Mouse (Mus musculus) left cerebral cortex, postnatal 10 days (tissue): Measurements from ENCODE around the gene Pstk. TPM values are rescaled to one million over a fixed set of nuclear protein-coding genes. Genes with fewer than 3 reads are reported as not detected.
A peak's percentile ranks its signal among the peaks of the same experiment; 100 is the strongest.
"Not testable (repeated sequence)": the region's sequence is repeated elsewhere in the genome, so short reads cannot be mapped to it uniquely, and the experiment has no call there.

Experiments
- DNase-seq, 2 experiments: peaks; one replicate each; pipeline ENCODE4 v3.0.0; 2021 to 2022; ENCODE audit warnings: low spot score in 2 of 2, mixed read lengths in 1 of 2; ENCODE audit errors: extremely low spot score in 1 of 2
- intact Hi-C: fragments of 180-260 bp; cut with DNase I; formaldehyde crosslinking; loops from one replicate; pipeline ENCODE4 v1.15.1; 2025
- total RNA-seq, 2 experiments: library from RNA; stranded (reverse); gene quantifications; 2 replicates each; pipeline ENCODE4 v1.2.3; 2021

Pstk gene
- total RNA-seq: 10 to 100 TPM; 33.4 TPM

- intact Hi-C loops: no loop called here
- peak; percentile 85 to 91 for DNase-seq
These were observed at the start of gene Pstk for GRCm38 (mm10) chr7:131370648-131371469. Pstk (plus strand) TSS chr7:131371141.

- intact Hi-C loops: loop anchor here (10.0 kb wide), 1 partner anchor 207 kb away; no protein-coding TSS in a partner anchor
- DNase-seq: no peak
These were observed 48.7 kb upstream of the Pstk start, which contains the start of gene Cuzd1 for GRCm38 (mm10) chr7:131322192-131322591. Cuzd1 (minus strand) TSS chr7:131322292.

DNA sequence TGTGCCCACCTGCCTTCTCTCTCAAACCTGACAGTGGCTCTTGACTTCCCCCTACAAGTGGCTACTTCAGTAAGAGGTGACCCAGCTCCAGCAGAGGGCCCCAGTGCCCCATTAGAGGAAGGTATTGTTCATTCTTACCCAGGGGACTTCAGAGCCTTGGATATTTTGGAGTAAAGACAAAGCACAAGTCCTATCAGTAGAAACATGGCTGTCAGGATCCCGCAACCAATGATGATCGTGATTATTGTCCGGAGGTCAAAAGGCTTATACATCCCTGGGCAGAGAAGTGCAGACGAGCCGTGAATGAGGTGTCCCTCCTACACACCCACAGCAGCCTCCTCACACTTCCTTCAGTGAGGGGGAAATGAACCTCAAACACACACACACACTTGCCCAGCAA is 43.9 kb upstream of the Pstk start:
- DNase-seq: no peak
- intact Hi-C loops: loop anchor here (10.0 kb wide), 1 partner anchor 212 kb away; no protein-coding TSS in a partner anchor

DNA sequence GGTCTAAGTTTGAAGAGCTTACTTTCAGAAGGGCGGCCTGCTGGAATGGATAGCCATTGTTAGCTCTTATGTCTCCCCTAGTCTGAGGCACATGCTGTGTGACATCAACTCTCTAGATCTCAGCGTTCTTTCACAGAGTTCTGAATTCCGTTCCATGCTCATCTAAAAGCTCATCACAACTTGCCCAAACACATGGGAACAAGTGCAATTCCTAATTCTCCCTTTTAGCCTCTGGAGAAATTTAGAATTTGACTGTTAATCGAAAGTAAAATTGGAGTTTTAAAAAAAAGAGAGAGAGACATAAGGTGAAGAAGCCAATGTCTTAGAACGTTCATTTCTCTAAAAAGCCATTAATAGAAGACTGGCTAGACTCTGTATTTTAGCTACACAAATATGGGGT is 41.5 kb upstream of the Pstk start, which contains the start of gene Fam24b:
Fam24b (minus strand) TSS at position 101 of the 400 bp plus-strand sequence.
- DNase-seq: no peak
- intact Hi-C loops: loop anchor here (10.0 kb wide), 1 partner anchor 215 kb away; no protein-coding TSS in a partner anchor

DNA sequence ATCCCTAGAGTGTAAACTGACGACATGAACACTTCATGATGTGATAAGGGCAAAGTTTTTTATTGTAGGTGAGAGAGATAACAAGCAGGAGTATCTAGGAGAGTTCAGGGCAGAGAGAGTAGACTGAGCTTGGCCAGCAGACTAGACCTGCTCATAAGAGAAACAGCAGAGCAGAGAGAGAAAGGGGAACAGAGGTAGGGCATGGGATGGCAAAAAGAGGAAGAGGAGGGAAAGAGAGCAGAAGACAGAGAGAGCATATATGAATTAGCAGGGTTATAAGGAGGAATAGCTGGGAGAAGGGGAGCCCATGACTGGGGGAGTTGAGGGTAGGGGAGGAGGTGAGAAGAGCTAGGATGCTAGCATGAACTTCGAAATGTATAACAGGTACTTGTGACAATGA is 39.3 kb upstream of the Pstk start:
- DNase-seq: no peak
- intact Hi-C loops: no loop called here

- intact Hi-C loops: no loop called here
- DNase-seq: no peak
These were observed 37.4 kb upstream of the Pstk start, which contains the start of gene Fam24a for GRCm38 (mm10) chr7:131333564-131333963. Fam24a (plus strand) TSS chr7:131333864.

GRCm38 (mm10) chr7:131337502-131338068 is 33.4 kb upstream of the Pstk start:
- intact Hi-C loops: no loop called here
- DNase-seq: no peak

- intact Hi-C loops: no loop called here
- no peak for DNase-seq
These were observed 24.9 kb upstream of the Pstk start for GRCm38 (mm10) chr7:131345856-131346541.

DNA sequence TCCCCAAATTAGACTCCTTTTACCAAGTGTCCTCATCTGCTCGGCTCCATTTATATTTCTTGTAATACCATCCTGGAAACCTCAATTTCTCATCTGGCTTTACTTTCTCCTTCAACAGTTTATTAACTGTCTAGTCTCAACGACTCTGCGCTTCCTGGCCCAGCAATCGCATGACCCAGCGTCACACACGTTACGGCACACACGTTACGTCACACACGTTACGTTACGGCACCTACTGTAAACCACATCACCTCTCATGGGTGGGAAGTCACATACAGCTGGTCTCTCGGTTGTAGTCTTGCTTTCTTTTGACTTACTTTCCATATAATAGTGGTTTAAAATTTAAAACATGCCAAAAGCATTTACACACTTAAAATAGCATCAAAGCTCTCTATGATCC is 14.8 kb upstream of the Pstk start:
- no peak for DNase-seq
- intact Hi-C loops: no loop called here

GRCm38 (mm10) chr7:131362269-131362614 is 8.7 kb upstream of the Pstk start:
- DNase-seq: no peak
- intact Hi-C loops: no loop called here

GRCm38 (mm10) chr7:131362615-131363300 is 8.2 kb upstream of the Pstk start, which contains the start of gene 2310057M21Rik:
2310057M21Rik (minus strand) TSS chr7:131362759.
- DNase-seq: peak; percentile 94 to 96
- intact Hi-C loops: no loop called here

- no peak for DNase-seq
- intact Hi-C loops: no loop called here
These were observed 6.8 kb upstream of the Pstk start for GRCm38 (mm10) chr7:131364131-131364530.

- intact Hi-C loops: no loop called here
- DNase-seq: no peak
These were observed 524 bp downstream of the Pstk start for GRCm38 (mm10) chr7:131371470-131371860.

DNA sequence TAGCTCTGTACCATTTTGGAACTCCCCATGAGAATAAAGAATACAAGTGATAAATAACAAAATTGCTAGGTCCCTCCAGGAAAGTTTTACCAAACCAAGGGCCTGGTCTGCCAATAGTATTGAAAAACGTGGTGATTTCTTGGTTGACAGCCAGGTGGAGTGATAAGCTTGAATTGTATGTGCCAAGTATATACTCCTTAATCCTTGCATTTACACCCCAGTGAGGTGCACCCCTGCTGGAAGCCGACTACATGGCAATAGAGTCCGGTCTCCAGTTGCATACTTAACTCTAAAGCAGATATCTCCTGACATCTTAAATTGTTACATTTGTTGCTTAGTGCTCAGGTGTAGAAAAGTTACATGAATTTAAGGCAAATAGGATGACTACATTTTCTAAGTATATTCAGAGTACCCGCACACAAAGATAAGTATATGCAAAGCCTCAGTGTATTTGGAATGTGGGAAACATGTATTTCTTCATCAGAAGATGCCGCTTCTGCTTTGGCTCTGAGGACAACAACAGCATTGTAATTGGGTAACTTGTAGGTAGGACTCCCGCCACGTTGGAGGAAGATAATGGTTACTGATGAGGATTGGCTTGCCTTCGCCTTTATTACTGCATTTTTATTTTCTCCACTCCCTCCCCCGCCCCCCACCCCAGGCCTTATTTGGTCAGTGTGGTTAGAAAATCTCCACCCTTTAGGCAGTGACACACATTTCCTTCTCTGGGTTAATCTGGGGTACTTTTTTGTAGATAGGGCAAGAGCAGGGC is 1.1 kb downstream of the Pstk start:
- intact Hi-C loops: no loop called here
- no peak for DNase-seq

DNA sequence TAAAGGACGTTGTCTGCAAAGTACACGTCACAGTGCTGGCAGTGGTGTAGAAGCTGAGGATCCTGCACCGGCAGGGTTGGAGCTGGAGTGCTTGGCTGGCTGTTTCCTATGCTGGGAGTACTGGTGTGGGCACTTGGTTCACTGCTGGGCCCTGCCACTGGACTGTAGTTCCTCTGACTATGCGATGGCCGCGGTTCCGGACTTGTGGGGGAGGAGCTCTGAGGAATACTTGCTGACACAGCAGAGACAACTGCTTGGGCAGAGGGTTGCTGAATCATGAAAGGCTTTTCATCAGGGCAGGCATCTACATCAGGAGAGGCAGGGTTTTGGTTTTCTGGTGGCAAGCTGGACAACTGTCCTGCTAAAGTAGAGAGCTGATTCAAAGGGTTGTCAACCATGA is 20.8 kb downstream of the Pstk start:
- intact Hi-C loops, DNase-seq: not testable (repeated sequence)

- DNase-seq: no peak
These were observed 38.5 kb downstream of the Pstk start for GRCm38 (mm10) chr7:131409321-131409987.

GRCm38 (mm10) chr7:131409988-131410385 is 39.0 kb downstream of the Pstk start:
- intact Hi-C loops: no loop called here
- peak in 1 of 2 experiments; percentile 57 for DNase-seq

More at GRCm38 (mm10) chr7:131409321-131409987, 38.5 kb downstream of the Pstk start:
- intact Hi-C loops: no loop called here
